Mouse (Mus musculus) spleen, postnatal 10 days (tissue): ENCODE results near the gene Gm16253.

ENCODE experiments used
- DNase-seq, 2 experiments: peaks; one replicate each; pipeline ENCODE4 v3.0.0; 2021 to 2022; ENCODE audit warnings: low spot score in 2 of 2

Gene Gm16253

GRCm38 (mm10) chr3:96571896-96572698 is 4.7 kb upstream of the Gm16253 start:
- no peak for DNase-seq

GRCm38 (mm10) chr3:96573611-96574511 is 2.9 kb upstream of the Gm16253 start:
- DNase-seq, result no peak

- DNase-seq, result no peak
Observed at GRCm38 (mm10) chr3:96575272-96575984, 1.4 kb upstream of the Gm16253 start.

GRCm38 (mm10) chr3:96576005-96576658 is 652 bp upstream of the Gm16253 start:
- no peak for DNase-seq

- DNase-seq, result no peak
Observed at GRCm38 (mm10) chr3:96577566-96577965, 782 bp downstream of the Gm16253 start.

GRCm38 (mm10) chr3:96578561-96579238 is 1.9 kb downstream of the Gm16253 start:
- no peak for DNase-seq

- DNase-seq, result no peak
Observed at GRCm38 (mm10) chr3:96579239-96579750, 2.5 kb downstream of the Gm16253 start.

- DNase-seq, result peak; percentile 84 to 90
Observed at GRCm38 (mm10) chr3:96579885-96580454, 3.2 kb downstream of the Gm16253 start.

- DNase-seq, result no peak
Observed at GRCm38 (mm10) chr3:96581141-96581540, 4.4 kb downstream of the Gm16253 start.

GRCm38 (mm10) chr3:96581771-96582515 is 5.2 kb downstream of the Gm16253 start:
- DNase-seq, result no peak

GRCm38 (mm10) chr3:96583386-96583785 is 6.6 kb downstream of the Gm16253 start:
- no peak for DNase-seq

GRCm38 (mm10) chr3:96590657-96591056 is 13.9 kb downstream of the Gm16253 start:
- no peak for DNase-seq

GRCm38 (mm10) chr3:96593374-96593773 is 16.6 kb downstream of the Gm16253 start:
- DNase-seq, result no peak

GRCm38 (mm10) chr3:96593790-96594560 is 17.2 kb downstream of the Gm16253 start, which contains the start of gene Polr3gl:
Polr3gl (minus strand) TSS chr3:96594181.
- DNase-seq, result peak; percentile 94 to 96

- DNase-seq, result no peak
Observed at GRCm38 (mm10) chr3:96594851-96595250, 18.1 kb downstream of the Gm16253 start.

- no peak for DNase-seq
Observed at GRCm38 (mm10) chr3:96595661-96596060, 18.9 kb downstream of the Gm16253 start.

- peak in 1 of 2 experiments; percentile 22 for DNase-seq
Observed at GRCm38 (mm10) chr3:96596228-96596707, 19.5 kb downstream of the Gm16253 start, which contains the start of gene Ankrd34a. Ankrd34a (plus strand) TSS chr3:96596636.

GRCm38 (mm10) chr3:96596855-96597254 is 20.1 kb downstream of the Gm16253 start:
- no peak for DNase-seq
